Mouse (Mus musculus) lung, postnatal 36 days (tissue): ENCODE measurements at regions not wholly inside any gene's neighbourhood (a gene's known extent, or its start where the extent isn't known, plus 50 kb on each side); places are given as distances from the start of the nearest gene placed in this dataset.

Source experiments
- DNase-seq: peaks from one replicate; pipeline ENCODE4 v3.0.0; 2022; ENCODE audit warnings: mixed read lengths

DNA sequence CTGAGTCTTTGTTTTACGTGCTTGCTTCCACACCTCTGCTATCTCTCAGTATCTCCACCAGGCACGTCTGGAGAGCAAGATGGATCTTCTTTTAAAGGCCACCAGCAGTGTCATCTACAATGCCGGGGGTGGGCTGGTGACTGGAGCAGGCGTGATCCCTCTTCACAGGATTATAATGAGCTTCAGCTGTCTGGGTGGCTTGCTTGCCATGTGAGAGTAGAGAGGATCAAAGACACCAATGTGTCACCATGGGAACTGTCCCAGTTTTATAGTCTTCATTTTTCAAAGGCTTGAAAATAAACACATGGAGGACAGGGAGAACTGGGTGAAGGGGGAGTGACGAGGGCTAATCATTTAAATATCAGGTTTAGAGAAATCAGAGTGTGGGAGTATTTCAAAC is 131.6 kb upstream of the Klf4 start:
- no peak for DNase-seq

DNA sequence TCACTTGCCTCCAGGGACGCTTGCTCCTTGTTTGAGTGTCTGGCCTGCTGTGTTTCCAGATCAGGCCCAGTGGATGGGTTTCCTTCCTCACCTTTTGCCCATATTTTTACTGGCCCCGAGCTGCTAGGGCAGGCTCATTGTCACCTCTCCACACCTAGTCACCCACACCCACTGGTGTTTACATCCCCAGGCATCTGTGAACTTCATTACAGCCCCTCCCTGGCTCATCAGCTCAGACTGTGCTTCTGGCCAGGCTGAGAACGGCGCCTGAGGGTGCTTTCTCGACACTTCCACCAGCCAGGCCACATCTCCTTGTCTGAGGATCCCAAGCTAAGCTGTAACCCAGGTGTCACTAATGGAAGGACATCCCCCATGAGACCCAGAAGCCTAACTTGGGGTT is 129.8 kb upstream of the Klf4 start:
- no peak for DNase-seq

DNA sequence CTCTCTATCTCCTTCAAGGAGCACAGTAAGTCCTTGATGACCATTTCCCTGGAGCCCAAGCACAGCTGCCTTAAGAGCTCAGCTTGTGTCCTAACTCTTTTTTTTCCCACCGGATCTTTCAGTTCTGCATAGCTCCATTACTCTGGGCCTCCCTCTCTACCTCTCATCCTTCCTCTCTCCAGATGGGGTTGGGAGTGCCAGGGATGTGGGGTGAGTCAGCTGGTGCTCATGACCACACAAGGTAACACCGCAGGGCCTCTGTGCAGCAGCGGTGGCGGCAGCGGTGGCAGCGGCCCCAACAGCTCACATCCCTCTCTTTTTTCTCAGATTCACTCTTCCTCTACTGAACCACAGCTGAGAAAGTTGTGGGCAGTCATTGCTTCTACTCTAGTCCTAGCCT is 126.6 kb upstream of the Klf4 start:
- no peak for DNase-seq

DNA sequence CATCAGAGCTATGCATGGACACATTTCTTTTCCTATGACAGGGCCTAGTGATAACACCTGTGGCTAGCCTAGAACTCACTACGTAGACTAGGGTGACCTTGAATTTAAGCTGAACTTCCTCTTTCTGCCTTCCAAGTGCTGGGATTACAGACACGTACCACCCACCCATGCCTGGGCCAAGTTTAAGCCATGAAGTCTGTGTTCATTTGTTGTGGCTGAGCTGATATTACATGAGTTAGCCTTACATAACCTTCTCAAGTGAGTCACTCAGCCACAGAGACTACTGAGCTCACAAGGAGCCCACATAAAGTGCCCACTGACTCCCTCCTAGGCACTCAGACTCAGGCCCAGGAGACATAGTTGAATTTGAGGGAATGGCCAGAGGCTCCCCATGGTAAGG is 123.1 kb upstream of the Klf4 start:
- DNase-seq = peak; percentile 52

DNA sequence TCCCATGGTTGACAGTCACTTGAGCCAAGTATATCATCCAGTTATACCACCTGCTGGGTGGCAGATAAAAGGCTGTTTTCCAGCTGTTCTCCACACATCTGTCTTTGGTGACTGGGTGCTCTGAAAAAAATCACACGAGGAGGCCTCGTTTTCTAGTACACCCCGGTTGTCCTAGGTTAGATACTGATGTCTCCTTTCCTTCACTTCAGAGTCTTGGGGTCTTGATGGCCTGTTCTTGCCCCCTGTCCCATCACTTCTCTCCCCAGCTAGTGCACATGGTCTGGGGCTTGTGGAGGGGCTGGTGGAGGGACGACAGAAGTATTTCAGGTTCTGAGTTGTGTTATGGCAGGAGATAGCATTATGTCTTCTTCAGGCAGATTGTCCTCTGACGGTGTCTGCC is 120.4 kb upstream of the Klf4 start:
- DNase-seq = no peak

DNA sequence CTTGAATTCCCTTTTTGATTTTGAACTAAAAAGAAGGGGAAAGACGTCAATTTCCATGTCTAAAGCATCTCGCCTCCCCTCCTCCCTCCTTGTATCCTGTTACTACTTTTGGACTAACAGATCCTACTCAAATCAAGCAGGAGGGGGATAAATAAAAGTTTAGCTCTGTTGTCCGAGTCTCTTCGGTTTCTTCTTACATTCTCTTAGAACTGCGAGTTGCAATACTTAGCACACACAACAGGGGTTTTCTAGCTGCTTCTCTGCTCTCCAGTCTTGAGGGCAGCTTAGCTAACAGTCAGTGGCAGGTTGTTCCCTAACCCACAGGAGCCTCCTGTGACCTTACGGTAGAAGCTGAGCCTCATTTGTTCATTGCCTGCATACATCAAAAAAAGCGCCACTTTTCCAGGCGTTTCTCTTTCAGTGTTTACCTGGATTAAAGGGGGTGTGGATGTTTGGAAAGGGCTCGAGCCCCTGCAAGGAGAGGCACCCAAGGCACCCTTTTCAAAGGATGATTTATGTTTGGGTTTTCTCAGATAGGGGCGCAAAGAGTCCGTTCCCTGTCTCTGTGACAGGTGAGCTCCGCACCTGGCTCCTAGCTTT is 119.6 kb upstream of the Klf4 start:
- peak; percentile 45 for DNase-seq

DNA sequence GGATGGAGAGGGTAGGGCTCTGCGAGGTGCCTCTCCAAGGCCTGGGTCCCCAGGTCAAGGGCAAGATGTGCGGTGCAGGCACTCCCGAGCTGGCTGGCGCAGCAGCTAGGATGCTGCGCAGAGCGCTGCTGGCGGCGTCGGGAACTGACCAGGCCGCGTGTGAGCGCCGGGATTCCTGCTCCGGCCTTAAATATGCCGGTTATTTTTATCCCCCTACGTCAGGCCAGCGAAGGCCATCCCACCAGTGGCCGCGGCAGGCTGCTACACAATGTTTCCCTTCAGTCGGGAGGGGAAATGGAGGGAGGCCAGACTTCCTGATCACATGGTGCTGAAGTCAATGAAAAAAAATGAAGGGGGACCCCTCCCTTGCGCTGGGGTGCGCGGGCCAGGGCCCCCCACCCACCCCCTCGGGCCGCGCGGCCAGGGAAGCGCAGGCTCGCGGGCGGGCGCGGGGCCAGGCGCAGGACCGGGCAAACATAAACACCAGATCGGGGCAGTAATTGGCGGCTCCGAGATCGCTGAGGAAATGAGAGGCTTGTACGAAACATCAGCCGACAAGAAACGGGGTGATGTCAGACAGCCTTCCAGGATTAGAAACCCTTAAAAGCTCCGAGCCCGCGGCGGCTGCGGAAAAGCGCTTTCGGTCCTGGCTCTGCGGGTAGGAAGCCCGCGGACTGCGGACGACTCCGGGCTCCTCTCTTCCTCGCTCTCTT is 118.9 kb upstream of the Klf4 start:
- peak; percentile 94 for DNase-seq

DNA sequence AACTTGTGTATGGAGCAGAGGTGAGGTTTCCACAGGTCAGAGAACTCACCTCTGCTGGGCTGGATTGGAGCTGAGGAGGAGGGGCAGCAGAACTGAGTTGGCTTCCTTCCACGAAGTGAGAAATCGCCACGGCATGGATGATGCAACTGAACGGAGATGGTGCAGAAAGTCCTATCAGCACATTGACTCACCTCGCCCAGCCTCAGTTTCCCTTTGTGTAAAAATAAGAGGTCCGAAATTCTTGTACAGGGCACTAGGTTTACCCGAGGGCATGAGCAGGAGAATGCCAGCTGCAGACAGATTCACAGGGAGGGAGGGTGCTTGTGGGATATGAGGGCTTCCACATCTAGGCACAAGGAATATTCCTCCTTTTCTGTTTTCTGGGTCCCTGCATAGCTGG is 117.9 kb upstream of the Klf4 start:
- peak; percentile 38 for DNase-seq

DNA sequence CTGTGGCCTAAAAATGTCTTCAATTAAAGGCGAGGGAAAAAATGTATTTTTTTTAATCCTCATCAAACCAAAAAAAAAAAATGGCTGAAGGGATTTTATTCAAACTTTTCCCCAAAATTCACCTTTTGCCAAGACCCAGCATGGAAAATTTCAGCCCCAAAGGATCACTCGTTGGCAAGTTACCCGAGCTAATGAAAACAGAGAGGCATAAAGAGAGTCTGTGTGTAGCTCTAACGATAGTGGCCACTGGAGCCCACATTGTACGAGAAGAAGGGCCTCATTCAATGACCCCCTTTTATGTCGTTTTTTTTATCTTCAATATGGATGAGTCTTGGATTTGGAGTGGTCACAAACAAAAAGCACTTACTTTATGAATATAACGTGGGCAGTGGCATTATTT is 116.1 kb upstream of the Klf4 start:
- DNase-seq = no peak

DNA sequence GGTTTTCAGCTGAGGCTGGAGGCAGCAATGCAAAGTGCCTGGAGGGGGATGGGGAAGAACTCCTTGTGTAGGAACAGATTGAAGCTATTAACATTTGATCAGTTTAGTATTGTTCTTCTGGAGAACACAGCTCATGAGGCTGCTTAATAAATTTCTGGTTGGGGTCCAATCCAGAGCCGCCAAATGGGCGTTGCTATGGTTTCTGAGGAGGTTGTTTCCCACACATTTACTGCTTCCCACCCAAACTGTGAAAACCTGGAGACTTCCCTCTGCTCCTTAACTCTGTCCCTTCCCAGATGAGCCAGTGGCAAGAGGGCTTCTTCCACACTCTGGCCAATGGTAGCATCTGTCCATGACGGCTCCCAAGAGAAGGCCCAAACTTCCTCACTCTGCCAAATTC is 113.2 kb upstream of the Klf4 start:
- DNase-seq = no peak

DNA sequence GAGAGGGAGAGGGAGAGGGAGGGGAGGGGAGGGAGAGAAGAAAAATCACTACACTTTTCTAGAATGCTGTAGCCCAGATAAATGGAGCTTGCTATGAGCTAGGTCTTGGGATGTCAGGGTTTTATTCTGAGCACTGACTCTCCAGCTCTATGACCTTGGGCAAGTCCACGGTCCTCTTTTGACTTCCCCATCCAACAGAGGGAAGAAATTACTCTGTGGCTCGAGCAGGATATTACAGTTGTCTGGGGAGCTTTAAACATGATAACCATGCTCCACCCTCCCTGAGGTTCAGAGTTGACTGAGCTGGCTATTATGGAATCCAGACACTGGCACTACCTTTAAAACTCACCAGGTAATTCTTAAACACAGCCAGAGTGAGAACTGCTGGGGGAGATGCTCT is 112.6 kb upstream of the Klf4 start:
- DNase-seq = no peak

DNA sequence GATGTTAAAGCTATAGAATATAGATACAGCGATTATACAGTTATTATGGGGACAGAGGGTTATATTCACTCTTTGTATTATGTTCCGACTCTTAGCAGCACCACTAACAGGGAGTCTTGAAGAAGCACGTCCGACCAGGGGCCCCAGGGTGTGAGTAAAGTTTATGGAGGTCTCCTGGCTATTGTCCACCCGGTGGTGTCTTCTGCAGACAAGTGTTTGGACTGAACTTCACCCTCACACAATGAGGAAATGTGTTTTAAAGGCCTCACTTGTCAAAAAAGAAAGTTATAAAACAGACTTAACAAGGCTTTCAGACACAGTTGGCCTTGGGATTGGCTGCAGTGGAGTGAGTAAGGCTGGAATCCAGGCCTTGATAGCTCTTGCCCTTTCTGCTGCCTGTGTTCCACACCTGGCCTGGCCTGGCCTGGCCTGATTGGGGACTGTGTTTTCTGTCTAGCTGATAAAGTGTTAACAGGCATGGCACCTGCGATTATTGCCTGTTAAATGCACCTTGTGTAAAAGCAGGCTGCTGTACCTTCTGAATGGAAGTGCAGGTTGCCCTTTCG is 102.8 kb upstream of the Klf4 start:
- no peak for DNase-seq

DNA sequence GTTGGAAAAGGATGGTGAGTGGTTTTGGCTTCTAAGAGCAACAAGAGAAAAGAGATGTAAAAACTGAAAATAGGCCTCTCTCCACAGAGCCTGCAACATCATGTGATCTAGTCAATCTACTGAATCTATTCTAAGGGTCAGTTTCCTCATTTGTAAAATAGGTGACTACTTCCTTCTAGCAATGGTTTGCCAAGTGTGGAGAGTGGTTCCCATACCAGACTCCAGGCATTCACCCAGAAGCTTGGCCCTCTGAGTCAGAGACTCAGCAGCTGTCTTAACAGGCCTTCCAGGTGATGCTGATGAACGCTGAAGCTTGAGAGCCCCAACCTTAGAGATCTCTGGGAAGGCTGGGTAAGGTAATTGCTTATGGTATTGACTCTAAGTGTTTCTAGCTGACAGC is 98.9 kb upstream of the Klf4 start:
- peak; percentile 23 for DNase-seq

DNA sequence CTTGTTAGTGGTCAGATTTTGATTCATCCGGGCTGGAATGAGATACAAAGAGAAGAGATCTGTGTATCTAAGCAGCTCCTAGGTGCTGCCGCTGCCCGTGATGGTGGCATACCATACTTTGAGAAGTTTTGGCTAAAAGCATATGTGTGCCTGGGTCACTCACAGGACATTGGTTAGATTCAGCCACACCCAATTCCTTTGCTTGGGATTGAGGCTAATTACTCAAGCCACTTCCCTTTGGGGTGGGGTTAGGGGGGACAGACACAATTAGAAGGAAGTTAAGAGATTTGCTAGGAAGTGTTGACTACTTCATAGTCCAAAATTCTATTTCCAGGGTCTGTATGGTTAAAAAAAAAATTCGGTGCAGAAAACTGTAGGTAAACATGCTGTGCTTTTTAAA is 97.9 kb upstream of the Klf4 start:
- peak; percentile 55 for DNase-seq

DNA sequence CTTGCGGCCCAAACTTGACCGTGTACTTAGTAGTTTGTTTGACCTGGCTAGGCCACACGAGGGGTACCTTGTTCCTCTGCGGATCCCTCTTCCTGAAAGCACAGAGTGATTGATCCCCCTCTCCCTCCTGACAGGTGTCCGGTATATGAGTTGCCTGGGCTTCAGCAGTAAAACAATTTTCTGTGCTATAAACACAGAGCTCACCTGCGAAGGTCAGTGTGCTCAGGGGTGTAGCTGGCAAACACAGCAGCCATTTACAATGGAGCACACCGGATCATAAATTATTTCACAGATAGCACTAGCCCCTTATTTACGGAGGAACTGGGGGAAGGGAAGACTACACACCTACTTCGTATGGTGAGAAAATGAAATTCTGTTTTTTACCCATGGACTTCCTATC is 92.5 kb upstream of the Klf4 start:
- DNase-seq = no peak

DNA sequence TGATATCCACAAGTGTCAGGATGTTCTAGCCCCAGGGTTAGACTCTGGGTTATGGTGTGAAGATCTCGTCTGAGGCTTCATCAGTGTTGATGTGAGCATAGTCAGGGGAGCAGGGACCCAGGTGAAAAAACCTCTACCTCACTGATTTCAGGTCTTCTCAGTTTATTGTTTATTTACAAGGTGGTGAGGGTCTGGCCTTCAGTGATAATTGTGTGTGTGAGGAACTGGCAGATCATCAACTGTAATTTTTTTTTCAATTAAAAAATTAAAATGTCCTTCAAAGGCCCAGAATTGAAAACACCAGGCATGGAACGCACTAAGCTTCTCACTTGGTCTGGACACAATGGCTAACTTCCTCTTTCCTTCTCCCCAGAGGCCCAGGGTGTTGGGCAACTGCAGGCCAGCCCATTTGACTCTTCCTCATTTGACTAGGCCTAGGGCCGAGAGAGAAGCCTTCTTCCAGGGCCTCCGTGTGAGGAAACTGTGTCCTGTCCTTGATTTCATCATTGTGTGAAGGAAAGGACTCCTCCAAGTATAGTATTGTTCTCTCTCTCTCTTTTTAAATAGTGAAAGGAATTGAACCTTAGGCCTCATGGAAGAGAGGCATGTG is 91.0 kb upstream of the Klf4 start:
- peak; percentile 73 for DNase-seq

DNA sequence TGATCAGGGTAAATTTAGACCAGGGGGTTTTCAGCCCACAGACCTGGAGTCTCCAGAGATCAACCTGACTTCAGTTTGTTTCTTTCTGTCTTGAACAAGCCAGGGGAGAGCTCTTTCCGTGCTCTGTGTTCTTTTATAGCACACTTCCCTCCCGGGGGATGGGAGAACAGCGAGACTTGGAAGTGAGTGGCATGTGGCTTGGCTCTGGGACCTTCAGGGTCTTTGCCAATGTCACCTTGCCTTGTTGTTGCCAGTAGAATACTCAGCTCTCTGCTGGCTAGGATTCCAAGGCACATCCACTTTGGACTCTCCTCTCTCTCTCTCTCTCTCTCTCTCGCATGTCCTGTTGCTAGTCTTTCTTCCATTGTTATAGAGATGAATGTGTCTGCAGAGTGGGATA is 90.4 kb upstream of the Klf4 start:
- DNase-seq = no peak

DNA sequence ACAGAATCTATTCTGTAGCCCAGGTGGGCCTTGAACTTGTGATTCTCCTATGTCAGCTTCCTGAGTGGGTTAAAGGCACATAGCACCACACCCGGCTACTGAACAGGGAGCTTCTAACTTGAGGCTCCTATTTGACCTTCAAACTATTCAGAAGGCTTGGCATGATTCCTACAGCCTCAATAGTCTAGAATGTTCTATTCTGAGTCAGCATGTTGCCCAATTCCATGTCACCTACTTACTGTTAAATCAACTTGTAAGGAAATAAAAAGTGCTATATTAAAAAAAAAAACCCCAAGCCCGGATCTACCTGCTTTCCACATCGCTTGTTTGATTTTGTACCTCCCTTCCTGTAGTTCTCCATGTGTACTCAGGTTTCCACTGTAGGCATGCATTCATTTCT is 87.6 kb upstream of the Klf4 start:
- peak; percentile 48 for DNase-seq

DNA sequence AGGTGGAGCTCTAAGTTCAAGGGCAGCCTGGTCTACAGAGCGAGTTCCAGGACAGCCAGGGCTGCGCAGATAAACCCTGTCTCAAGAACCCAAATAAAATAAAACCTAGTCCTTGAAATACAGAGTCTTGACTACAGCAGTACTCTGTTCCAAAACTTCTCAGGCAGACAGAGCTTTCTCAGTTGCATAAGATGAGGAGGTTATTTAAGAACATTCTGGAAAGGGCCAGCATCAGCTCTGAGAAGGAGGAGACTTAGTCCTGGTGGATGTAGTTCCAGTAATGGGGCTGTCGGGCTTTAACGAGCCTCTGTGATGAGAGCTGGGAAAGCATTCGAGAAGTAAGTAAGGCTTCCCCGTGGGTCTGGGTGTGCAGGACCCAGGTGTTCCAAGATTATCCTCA is 83.5 kb upstream of the Klf4 start:
- no peak for DNase-seq

DNA sequence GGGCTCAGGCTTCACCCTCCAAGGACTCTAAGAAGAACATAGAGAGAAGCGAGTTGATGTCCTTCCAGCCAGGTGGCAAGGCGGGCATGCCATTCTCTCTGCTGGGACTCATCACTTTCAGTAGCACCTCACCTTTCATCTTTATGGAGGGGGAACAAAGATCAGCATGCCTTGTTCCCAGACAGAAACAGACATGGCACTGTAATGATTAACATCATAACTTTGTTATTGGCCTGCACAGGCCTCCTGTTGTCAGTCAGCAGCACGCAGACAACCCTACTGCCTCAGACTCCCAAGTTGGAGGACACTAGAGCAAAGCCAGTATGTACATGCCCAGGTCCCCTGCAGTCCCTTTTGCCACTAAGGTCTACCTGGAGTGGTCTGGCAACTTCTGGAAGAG is 81.3 kb upstream of the Klf4 start:
- no peak for DNase-seq

DNA sequence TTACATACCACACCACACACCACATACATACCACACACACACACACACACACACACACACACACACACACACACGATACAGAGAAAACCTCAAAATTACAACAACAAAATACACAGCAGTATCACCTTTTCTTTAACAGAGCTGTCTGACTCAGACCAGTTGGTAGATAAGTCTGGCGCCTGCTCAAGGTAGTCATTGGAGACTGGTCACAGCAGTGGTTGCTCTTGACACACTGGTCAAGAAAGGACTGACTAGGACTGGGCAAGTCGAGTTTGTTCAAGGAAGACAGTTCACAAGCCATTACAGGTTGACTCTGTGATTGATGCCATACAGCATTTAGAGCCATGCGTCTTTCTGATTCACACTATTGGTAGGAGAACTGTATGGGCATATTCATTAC is 78.7 kb upstream of the Klf4 start:
- DNase-seq = no peak

DNA sequence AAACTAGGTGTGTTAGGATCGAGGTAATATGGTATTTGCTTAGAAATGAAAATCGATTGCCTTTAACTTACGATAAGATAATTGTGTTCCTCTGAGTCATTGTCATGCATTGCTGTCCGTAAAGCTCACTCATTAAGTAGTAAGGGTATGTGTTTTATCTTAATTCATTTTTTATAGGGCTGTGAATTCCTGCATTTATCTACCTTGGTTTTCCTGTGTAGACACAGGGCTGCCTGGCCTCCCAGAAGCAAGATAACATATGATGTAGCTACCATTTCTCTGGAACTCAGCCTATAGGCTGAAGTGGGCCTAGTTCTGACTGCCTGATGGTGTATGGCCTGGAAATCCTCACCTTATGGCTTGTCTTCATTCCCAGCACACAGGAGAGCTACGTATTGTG is 76.9 kb upstream of the Klf4 start:
- no peak for DNase-seq

DNA sequence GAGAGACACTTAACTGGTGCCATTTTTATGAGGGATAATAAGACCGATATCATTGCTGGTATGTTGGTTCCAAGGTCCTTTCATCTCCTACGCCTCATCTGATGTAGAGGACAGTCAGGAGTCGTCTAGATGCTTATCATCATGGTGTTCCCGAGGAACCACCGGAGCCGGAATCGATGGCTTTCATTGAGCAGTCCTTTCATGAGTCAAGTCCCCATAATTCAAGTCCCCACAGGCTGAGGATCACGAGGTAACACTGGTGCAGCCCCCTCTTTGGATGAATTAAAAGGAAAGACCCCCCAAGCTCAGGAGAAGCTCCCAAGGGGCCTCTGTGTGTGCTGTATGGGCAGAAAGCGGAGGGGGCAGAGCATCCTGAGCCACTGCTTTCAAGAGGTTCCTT is 73.3 kb upstream of the Klf4 start:
- no peak for DNase-seq

DNA sequence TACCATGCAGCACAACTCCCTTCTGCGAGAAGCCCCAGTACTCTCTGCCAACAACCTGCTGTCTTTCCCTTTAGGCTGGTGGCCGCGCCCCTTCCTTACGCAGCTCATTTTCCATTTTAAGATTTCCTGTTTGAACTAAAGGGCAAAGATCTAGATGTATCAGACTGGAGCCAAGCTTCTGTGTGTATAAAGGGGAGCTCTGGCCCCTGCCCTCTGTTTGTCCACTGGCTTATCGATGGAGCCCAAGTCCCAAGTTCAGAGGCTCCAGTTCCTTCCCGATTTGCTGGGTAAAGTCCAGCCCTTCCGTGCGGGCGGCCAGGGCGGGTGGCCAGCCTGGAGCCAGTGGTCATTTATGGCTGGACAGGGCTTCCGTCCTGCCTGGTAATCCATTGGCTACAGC is 72.6 kb upstream of the Klf4 start:
- DNase-seq = peak; percentile 89
